Mouse (Mus musculus) heart, adult 9 months (tissue): Measurements from ENCODE around the gene Gm10577.

Source experiments
- DNase-seq, 2 experiments: peaks; one replicate each; pipeline ENCODE4 v3.0.0; 2022; ENCODE audit warnings: low spot score in 2 of 2

Gm10577 gene

GRCm38 (mm10) chr4:100995617-100996016 is 24.9 kb downstream of the Gm10577 start:
- no peak for DNase-seq

- DNase-seq = no peak
Observed at GRCm38 (mm10) chr4:100994442-100995255, 25.8 kb downstream of the Gm10577 start.

- DNase-seq = no peak
Observed at GRCm38 (mm10) chr4:100992086-100992485, 28.4 kb downstream of the Gm10577 start.

GRCm38 (mm10) chr4:100990996-100991395 is 29.5 kb downstream of the Gm10577 start:
- no peak for DNase-seq

GRCm38 (mm10) chr4:100988231-100988799 is 32.2 kb downstream of the Gm10577 start:
- DNase-seq = peak in 1 of 2 experiments; percentile 12

GRCm38 (mm10) chr4:100987187-100987586 is 33.3 kb downstream of the Gm10577 start:
- DNase-seq = no peak

GRCm38 (mm10) chr4:100977522-100977921 is 43.0 kb downstream of the Gm10577 start:
- no peak for DNase-seq

GRCm38 (mm10) chr4:100974455-100975035 is 46.0 kb downstream of the Gm10577 start:
- DNase-seq = no peak

GRCm38 (mm10) chr4:100973641-100974454 is 46.6 kb downstream of the Gm10577 start:
- DNase-seq = no peak
